Mouse (Mus musculus): ENCODE measurements at regions not wholly inside any gene's neighbourhood (a gene's known extent, or its start where the extent isn't known, plus 50 kb on each side); places are given as distances from the start of the nearest gene placed in this dataset.
"Not testable (repeated sequence)": the region's sequence is repeated elsewhere in the genome, so short reads cannot be mapped to it uniquely, and the experiment has no call there.

GRCm38 (mm10) chr11:48710972-48711371 lies 89.2 kb upstream of the Rack1 start:
- H3K4me1 ChIP-seq (ENCODE audit: control insufficient read depth, insufficient read depth, low read length): no peaks in the 10 kb centered on the region
- H3K4me3 ChIP-seq (ENCODE audit: insufficient read depth, low read depth, low read length): no peak overlapping the region
- no peak overlapping the region for H3K27ac ChIP-seq (ENCODE audit: insufficient read depth, low read depth, low read length)
- 90% methylated on average over 4 of the region's 4 CpGs for WGBS
- TF ChIP-seq POLR2A (IDR thresholded peaks at IDR 0.05; ENCODE audit: low read depth, low read length): no peak
- no peak for TF ChIP-seq CTCF (conservative IDR thresholded peaks at IDR 0.05; ENCODE audit: insufficient read depth, insufficient read length, low read depth, low read length)
- H3K36me3 ChIP-seq (ENCODE audit: control insufficient read depth, insufficient read depth, low read length): no peaks in the 10 kb centered on the region
- no peak for DNase-seq
- H3K27me3 ChIP-seq (replicated peaks; ENCODE audit: control insufficient read depth, insufficient read depth, low read length): no peaks in the 10 kb centered on the region; the same call in 1 of the 2 replicates

GRCm38 (mm10) chr11:48724068-48724467 lies 76.1 kb upstream of the Rack1 start:
- Histone ChIP-seq H3K27me3 (replicated peaks; ENCODE audit: control insufficient read depth, insufficient read depth, low read length) (no peaks in the 10 kb centered on the region), H3K4me3 (ENCODE audit: insufficient read depth, low read depth, low read length) (no peak overlapping the region), H3K27ac (ENCODE audit: insufficient read depth, low read depth, low read length) (no peak overlapping the region), H3K36me3 (ENCODE audit: control insufficient read depth, insufficient read depth, low read length) (no peaks in the 10 kb centered on the region), H3K4me1 (ENCODE audit: control insufficient read depth, insufficient read depth, low read length) (no peaks in the 10 kb centered on the region)
- DNase-seq: no peak
- no peak for TF ChIP-seq POLR2A (IDR thresholded peaks at IDR 0.05; ENCODE audit: low read depth, low read length)
- no peak for TF ChIP-seq CTCF (conservative IDR thresholded peaks at IDR 0.05; ENCODE audit: insufficient read depth, insufficient read length, low read depth, low read length)

DNA sequence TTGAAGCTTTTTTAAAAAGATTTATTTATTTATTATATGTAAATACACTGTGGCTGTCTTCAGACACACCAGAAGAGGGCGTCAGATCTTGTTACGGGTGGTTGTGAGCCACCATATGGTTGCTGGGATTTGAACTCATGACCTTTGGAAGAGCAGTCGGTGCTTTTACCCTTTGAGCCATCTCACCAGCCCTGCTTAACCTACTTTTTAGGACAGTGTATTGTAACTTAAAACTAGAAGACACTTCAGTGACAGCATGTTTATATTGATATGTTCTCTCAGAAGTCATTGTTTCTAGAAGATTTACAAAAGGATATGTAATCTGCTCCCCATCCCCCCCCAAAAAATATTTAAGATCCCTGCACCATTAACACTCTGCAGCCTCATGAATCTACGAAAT lies 69.3 kb upstream of the Rack1 start:
- H3K36me3 ChIP-seq (ENCODE audit: control insufficient read depth, insufficient read depth, low read length); H3K27ac ChIP-seq (ENCODE audit: insufficient read depth, low read depth, low read length); H3K4me1 ChIP-seq (ENCODE audit: control insufficient read depth, insufficient read depth, low read length); DNase-seq; H3K27me3 ChIP-seq (replicated peaks; ENCODE audit: control insufficient read depth, insufficient read depth, low read length); H3K4me3 ChIP-seq (ENCODE audit: insufficient read depth, low read depth, low read length): not testable (repeated sequence)
- WGBS: 71% methylated on average over 4 of the region's 4 CpGs

DNA sequence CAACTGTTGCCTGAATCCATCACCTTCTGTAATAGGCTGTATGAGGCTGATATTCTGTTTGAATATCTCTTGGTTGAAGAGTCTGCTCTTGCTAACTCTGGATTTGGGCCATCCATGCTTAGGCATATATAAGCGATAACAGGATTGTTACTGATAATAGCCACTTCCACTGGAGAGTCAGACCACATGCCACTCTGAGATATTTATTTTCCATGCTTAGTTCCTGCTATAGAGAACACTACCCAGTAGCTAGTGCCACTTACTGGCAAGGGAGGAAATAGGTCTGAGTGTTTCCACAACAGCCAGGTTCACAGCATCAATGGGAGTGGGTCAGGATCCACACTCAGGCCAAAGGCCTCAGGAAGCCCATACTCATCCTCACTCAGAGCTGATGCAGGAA lies 53.6 kb upstream of the Rack1 start:
- Histone ChIP-seq H3K27me3 (replicated peaks; ENCODE audit: control insufficient read depth, insufficient read depth, low read length) (no peaks in the 10 kb centered on the region), H3K27ac (ENCODE audit: insufficient read depth, low read depth, low read length) (no peak overlapping the region), H3K4me3 (ENCODE audit: insufficient read depth, low read depth, low read length) (no peak overlapping the region), H3K4me1 (ENCODE audit: control insufficient read depth, insufficient read depth, low read length) (no peaks in the 10 kb centered on the region), H3K36me3 (ENCODE audit: control insufficient read depth, insufficient read depth, low read length) (no peaks in the 10 kb centered on the region)
- TF ChIP-seq CTCF (conservative IDR thresholded peaks at IDR 0.05; ENCODE audit: insufficient read depth, insufficient read length, low read depth, low read length) (no peak), POLR2A (IDR thresholded peaks at IDR 0.05; ENCODE audit: low read depth, low read length) (no peak)
- 95% methylated on average over 1 of the region's 1 CpGs for WGBS
- no peak for DNase-seq

GRCm38 (mm10) chr11:48748066-48748465 lies 52.1 kb upstream of the Rack1 start:
- no peaks in the 10 kb centered on the region for H3K36me3 ChIP-seq (ENCODE audit: control insufficient read depth, insufficient read depth, low read length)
- TF ChIP-seq CTCF (conservative IDR thresholded peaks at IDR 0.05; ENCODE audit: insufficient read depth, insufficient read length, low read depth, low read length) (no peak), POLR2A (IDR thresholded peaks at IDR 0.05; ENCODE audit: low read depth, low read length) (no peak)
- H3K27me3 ChIP-seq (replicated peaks; ENCODE audit: control insufficient read depth, insufficient read depth, low read length): no peaks in the 10 kb centered on the region
- DNase-seq: no peak
- H3K27ac ChIP-seq (ENCODE audit: insufficient read depth, low read depth, low read length): no peak overlapping the region
- no peak overlapping the region for H3K4me3 ChIP-seq (ENCODE audit: insufficient read depth, low read depth, low read length)
- 80% methylated on average over 2 of the region's 2 CpGs for WGBS
- no peaks in the 10 kb centered on the region for H3K4me1 ChIP-seq (ENCODE audit: control insufficient read depth, insufficient read depth, low read length)
